Mouse (Mus musculus): ENCODE measurements around the gene Elmod3.

Elmod3 gene

GRCm38 (mm10) chr6:72620920-72621319 is 22.7 kb upstream of the Elmod3 start:
- ChIA-PET POLR2A (interaction anchor here in 1 of 4 experiments (0.8 to 1.2 kb wide), 2 partner anchors 34 to 207 kb away, joined by 4 to 6 read pairs; no protein-coding TSS in a partner anchor), CTCF (no interaction called here)

DNA sequence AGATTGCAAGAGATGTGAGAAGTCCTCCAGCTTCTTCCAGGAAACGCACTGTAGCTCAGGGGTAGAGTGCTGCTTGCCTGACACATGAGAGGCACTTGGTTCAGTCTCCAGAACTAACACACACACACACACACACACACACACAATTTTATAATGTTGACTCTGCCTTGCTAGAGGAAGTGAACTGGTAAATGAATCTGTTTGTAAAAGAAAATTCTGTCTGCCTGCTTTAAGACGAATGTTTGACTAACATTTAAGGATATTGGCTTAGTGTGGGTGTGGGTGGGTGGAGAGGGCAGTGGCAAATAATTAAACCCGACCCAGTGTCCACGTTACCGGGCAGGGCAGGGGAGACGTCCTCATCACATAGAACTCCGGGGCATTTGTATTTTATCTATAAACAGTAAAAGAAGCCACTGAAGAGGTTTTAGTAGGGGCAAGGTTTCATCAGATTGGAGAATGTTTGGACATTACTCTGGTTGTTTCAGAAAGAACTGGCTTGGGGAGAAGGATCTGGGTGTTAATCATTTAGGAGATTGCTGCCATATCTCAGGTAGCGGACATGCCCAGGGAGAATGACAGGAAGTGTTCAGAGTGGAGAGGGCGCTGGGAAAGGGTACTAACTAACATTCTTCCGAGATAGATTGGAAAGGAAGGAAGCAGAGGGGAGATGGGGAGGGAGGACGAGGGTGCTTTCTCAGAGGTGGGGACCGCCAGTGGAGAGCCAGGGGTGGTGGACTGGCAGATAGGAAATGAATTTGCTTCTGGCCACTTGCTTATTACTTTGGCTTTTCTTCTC is 21.7 kb upstream of the Elmod3 start:
- CTCF ChIA-PET: no interaction called here

DNA sequence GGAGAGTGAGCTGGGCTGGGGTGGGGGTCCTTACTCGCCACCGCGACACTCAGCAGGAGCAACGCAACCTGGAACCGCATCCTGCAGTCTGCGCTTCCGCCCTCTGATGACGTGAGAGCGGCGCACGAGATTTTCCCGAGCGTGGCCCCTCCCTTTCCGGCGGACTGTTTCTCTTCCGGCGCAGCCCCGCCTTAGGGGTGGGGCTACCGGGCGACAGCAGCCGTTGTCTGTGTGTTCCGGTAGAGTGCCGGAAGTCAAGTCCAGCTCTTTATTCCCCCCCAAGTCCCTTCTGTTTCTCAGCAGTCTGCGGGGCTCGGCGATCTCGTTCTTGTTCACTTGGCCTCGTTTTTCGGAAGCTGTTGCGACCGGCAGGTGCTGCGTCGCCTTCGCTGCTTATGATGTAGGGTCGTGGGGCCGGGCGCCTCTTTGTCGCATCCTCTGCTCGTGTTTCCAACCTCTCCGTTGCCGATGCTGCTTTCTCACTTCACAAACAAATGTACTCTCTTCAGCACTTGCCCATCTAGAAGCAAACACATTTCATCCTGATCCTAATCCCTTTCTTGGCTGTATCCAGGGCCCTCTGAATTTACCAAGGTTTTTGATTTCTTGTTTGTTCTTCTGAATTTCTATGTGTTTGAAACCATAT is 18.6 kb upstream of the Elmod3 start, which contains the start of gene Tgoln1:
Gene Tgoln1 (minus strand): TSS at position 358 of the 646 bp plus-strand sequence.
- POLR2A ChIA-PET: interaction anchor here (0.5 to 3.0 kb wide), 60 partner anchors 8 to 400 kb away, joined by 3 to 18 read pairs (median 4); partner anchors contain the start of genes Elmod3 (in 3 of the 4), Mat2a (in 3 of the 4), Retsat (in 3 of the 4) and Tcf7l1 (in 2 of the 4)

More for the DNA sequence above, 21.7 kb upstream of the Elmod3 start:
- POLR2A ChIA-PET: interaction anchor here in 3 of 4 experiments (0.6 to 1.2 kb wide), 5 partner anchors 16 to 343 kb away, joined by 3 to 7 read pairs (median 3); partner anchors contain the start of genes Elmod3 (in 2 of the 3) and Retsat (in 2 of the 3)

GRCm38 (mm10) chr6:72615561-72616375 is 17.6 kb upstream of the Elmod3 start:
- POLR2A ChIA-PET: interaction anchor here in 3 of 4 experiments (0.6 to 3.0 kb wide), 30 partner anchors 7 to 343 kb away, joined by 3 to 18 read pairs (median 4); partner anchors contain the start of genes Elmod3 (in 2 of the 3), Retsat (in 2 of the 3), Ggcx (in 1 of the 3) and Mat2a (in 1 of the 3)

More for the DNA sequence above, 18.6 kb upstream of the Elmod3 start, which contains the start of gene Tgoln1:
- CTCF ChIA-PET: interaction anchor here in 3 of 4 experiments (0.6 to 1.0 kb wide), 5 partner anchors 15 to 226 kb away, joined by 3 read pairs; partner anchors contain the start of genes Elmod3 (in 1 of the 3), Retsat (in 1 of the 3) and Vamp8 (in 1 of the 3)

DNA sequence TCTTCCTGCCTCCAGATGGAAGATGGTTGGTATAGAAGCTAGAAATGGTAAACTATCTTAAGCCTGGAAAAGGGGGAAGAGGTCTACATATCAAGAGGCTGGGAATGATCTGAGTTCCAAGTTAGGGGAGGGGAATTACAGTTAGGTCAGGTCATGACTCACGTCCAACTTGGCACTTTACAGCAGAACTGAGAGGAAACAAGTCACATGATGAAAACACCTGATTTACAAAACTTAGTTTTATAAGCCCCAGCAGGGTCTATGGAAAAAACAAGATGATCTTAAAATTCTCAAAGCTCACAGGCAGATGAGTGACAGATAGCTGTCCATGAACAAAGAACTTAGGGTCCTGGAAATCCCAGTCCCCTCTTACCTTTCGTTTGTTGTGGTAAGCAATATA is 16.9 kb upstream of the Elmod3 start:
- ChIA-PET CTCF (no interaction called here), POLR2A (interaction anchor here in 2 of 4 experiments (0.5 to 3.0 kb wide), 8 partner anchors 7 to 287 kb away, joined by 3 to 18 read pairs (median 4); no protein-coding TSS in a partner anchor)

More at GRCm38 (mm10) chr6:72615561-72616375, 17.6 kb upstream of the Elmod3 start:
- CTCF ChIA-PET: no interaction called here

DNA sequence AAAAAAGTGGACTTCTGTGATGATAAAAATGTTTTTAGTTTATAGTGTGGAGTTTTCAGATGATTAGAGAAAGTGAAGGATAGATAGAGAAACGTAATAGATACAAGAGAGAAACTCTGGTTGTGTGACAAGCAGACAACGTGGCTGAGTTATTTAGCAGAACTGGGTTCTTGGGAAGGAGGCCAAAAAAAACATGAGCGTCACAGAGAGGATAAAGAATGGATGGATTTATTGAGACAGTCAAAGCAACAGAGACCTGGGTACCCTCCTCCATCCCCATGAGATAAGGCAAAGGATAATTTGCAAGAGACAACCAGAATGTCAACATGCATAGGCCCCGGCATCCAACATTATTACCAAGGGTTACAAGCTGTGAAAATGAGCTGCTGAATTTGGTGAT is 12.0 kb upstream of the Elmod3 start:
- POLR2A ChIA-PET: interaction anchor here in 3 of 4 experiments (0.8 to 4.8 kb wide), 8 partner anchors 9 to 198 kb away, joined by 3 to 32 read pairs (median 5); partner anchors contain the start of genes Elmod3 (in 3 of the 3), Retsat (in 3 of the 3) and Tcf7l1 (in 1 of the 3)

GRCm38 (mm10) chr6:72608662-72609184 is 10.5 kb upstream of the Elmod3 start:
- ChIA-PET CTCF (interaction anchor here in 2 of 4 experiments (0.5 to 1.6 kb wide), 4 partner anchors 8 to 269 kb away, joined by 3 to 4 read pairs (median 3); partner anchors contain the start of genes Elmod3 (in 1 of the 2) and Retsat (in 1 of the 2)), POLR2A (interaction anchor here (0.6 to 4.8 kb wide), 28 partner anchors 8 to 524 kb away, joined by 3 to 32 read pairs (median 4); partner anchors contain the start of genes Tgoln1 (in 4 of the 4), Elmod3 (in 2 of the 4), Retsat (in 2 of the 4) and Tcf7l1 (in 1 of the 4))

More for the DNA sequence above, 12.0 kb upstream of the Elmod3 start:
- CTCF ChIA-PET: interaction anchor here in 1 of 4 experiments (0.7 kb wide), 1 partner anchor 36 kb away, joined by 6 read pairs; no protein-coding TSS in a partner anchor

DNA sequence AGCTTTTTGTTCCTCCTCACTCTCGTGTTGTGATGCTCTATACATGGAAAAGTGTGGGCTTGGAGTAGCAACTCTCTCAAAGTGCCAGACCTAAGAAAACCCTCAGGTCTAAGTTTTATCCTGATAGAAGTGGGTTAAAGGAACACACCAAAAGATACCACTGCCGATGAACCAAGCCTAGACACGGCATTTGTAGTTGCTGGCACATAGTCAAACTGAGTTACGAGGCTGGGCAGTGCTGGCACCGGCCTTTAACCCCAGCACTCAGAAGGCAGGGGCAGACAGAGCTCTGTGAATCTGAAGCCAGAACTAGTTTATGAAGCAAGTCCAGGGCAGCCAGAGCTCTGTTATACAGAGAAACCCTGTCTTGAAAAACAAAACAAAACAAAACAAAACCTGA is 9.5 kb upstream of the Elmod3 start:
- CTCF ChIA-PET: interaction anchor here in 1 of 4 experiments (1.6 kb wide), 1 partner anchor 59 kb away, joined by 3 read pairs; no protein-coding TSS in a partner anchor
- POLR2A ChIA-PET: interaction anchor here (0.6 to 4.8 kb wide), 16 partner anchors 9 to 566 kb away, joined by 3 to 32 read pairs (median 4); partner anchors contain the start of genes Tgoln1 (in 4 of the 4), Elmod3 (in 2 of the 4), Retsat (in 2 of the 4) and Tcf7l1 (in 1 of the 4)

DNA sequence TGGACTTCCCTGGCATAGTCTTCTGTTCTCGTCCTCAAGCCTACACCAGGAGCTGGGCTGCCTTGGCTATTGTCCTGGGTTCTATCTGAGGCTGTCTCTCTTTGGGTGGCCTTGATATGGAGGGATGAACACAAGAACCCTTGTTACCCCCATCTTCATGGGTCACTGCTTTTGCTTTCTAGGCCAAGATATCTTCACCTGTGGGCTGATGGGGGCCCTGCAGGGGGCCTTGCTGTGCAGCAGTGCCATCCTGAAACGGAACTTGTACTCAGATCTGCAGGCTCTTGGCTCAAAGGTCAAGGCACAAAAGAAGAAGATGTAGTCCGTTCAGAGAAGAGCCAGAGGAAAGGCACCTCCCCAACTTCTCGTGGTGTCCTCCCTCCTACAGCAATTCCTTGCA is 8.8 kb upstream of the Elmod3 start:
- ChIA-PET POLR2A (interaction anchor here in 3 of 4 experiments (1.1 to 4.8 kb wide), 8 partner anchors 8 to 285 kb away, joined by 3 to 32 read pairs (median 9); partner anchors contain the start of genes Tgoln1 (in 3 of the 3), Elmod3 (in 2 of the 3) and Retsat (in 2 of the 3)), CTCF (no interaction called here)

GRCm38 (mm10) chr6:72604066-72604465 is 5.9 kb upstream of the Elmod3 start:
- CTCF ChIA-PET: interaction anchor here in 1 of 4 experiments (1.8 kb wide), 1 partner anchor 43 kb away, joined by 4 read pairs; no protein-coding TSS in a partner anchor

GRCm38 (mm10) chr6:72601732-72602131 is 3.5 kb upstream of the Elmod3 start:
- ChIA-PET CTCF (interaction anchor here (0.5 to 1.6 kb wide), 23 partner anchors 11 to 250 kb away, joined by 3 to 8 read pairs (median 3); partner anchors contain the start of genes Ggcx (in 1 of the 4) and Tgoln1 (in 1 of the 4)), POLR2A (interaction anchor here in 3 of 4 experiments (0.6 to 4.4 kb wide), 17 partner anchors 8 to 240 kb away, joined by 3 to 21 read pairs (median 4); partner anchors contain the start of genes Tgoln1 (in 2 of the 3) and Mat2a (in 1 of the 3))

More at GRCm38 (mm10) chr6:72604066-72604465, 5.9 kb upstream of the Elmod3 start:
- POLR2A ChIA-PET: interaction anchor here in 2 of 4 experiments (0.6 to 3.5 kb wide), 12 partner anchors 9 to 238 kb away, joined by 3 to 13 read pairs (median 3); partner anchors contain the start of genes Mat2a (in 2 of the 2) and Tgoln1 (in 1 of the 2)

DNA sequence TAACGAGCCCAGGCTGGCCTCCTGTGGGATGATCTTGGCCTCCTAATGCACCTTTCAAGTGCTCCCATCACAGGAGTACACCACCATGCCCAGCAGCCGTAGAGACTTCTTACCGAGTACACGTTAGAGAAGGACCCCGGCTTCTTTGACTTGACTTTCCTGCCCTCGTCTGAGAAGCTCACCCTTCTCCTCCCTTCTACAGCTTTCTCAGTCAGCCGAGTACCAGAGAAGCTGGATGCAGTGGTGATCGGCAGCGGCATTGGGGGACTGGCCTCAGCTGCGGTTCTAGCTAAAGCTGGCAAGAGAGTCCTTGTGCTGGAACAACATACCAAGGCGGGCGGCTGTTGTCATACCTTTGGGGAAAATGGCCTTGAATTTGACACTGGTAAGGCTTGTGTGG is 2.6 kb upstream of the Elmod3 start:
- ChIA-PET POLR2A (interaction anchor here in 2 of 4 experiments (1.4 to 4.4 kb wide), 5 partner anchors 8 to 189 kb away, joined by 4 to 32 read pairs (median 16); partner anchors contain the start of genes Mat2a (in 1 of the 2) and Tcf7l1 (in 1 of the 2)), CTCF (interaction anchor here in 2 of 4 experiments (0.6 to 1.2 kb wide), 4 partner anchors 8 to 187 kb away, joined by 3 to 7 read pairs (median 4); partner anchors contain the start of genes Ggcx (in 1 of the 2) and Tgoln1 (in 1 of the 2))

DNA sequence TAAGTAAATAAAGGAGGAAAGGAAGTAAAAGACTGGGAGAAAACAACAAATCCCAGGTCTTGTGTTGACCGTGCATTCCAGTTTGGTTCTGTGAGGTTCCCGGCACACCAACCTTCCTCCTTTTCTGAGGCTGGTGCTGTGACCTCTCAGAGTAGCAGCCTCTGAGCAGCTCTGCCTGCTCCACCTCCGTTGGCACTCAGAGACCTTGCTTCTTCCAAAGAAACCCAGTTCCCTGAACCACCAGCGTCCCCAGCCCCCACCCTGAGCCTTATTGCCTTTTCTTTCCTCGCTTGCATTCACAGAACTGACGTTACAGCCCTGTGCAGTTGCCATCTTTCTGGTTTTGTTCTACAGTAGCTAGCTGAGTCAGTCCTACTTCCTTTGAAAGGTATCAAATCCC is 2.0 kb upstream of the Elmod3 start:
- POLR2A ChIA-PET: interaction anchor here in 2 of 4 experiments (0.6 to 4.4 kb wide), 8 partner anchors 8 to 223 kb away, joined by 3 to 32 read pairs (median 16); partner anchors contain the start of genes Mat2a (in 1 of the 2), Tcf7l1 (in 1 of the 2) and Tgoln1 (in 1 of the 2)

GRCm38 (mm10) chr6:72598791-72599557 is 761 bp upstream of the Elmod3 start:
- ChIA-PET POLR2A (interaction anchor here (0.6 to 4.4 kb wide), 63 partner anchors 10 to 411 kb away, joined by 3 to 32 read pairs (median 4); partner anchors contain the start of genes Tgoln1 (in 3 of the 4), Mat2a (in 2 of the 4), Capg (in 1 of the 4) and Ggcx (in 1 of the 4)), CTCF (interaction anchor here (0.5 to 2.3 kb wide), 12 partner anchors 10 to 815 kb away, joined by 3 to 6 read pairs (median 4); partner anchors contain the start of genes Ggcx (in 1 of the 4) and Tgoln1 (in 1 of the 4))

More for the DNA sequence above, 2.0 kb upstream of the Elmod3 start:
- CTCF ChIA-PET: interaction anchor here in 1 of 4 experiments (0.6 to 2.3 kb wide), 2 partner anchors 8 to 186 kb away, joined by 3 to 6 read pairs; partner anchors contain the start of gene Ggcx
